Mouse (Mus musculus): Measurements from ENCODE around the gene Ythdf2. TPM values are rescaled to one million over a fixed set of nuclear protein-coding genes. Genes with fewer than 3 reads are reported as not detected.
A peak's percentile ranks its signal among the peaks of the same experiment; 100 is the strongest.

Ythdf2 gene
- 10 to 100 TPM; 26.8 to 27.5 TPM for total RNA-seq (2021)
- 9.7 and 17.7 TPM in 2 replicates for polyA plus RNA-seq (2012; rRNA removed)
- long read RNA-seq, full-length matches to known transcripts = 38 of 40 reads
- long read RNA-seq, partial matches to known transcripts = 2 of 40 reads
- long read RNA-seq, other reads (novel, unspliced or antisense) = 0 of 40 reads

- peaks cover 5% of the 10 kb centered on the region for H3K4me1 ChIP-seq (ENCODE audit: control insufficient read depth, insufficient read depth, low read length)
- H3K27ac ChIP-seq = peak within 1 kb of the TSS; percentile 93
- 1% methylated on average over 77 of the region's 78 CpGs for WGBS
- TF ChIP-seq CTCF (IDR thresholded peaks at IDR 0.05) (no peak), POLR2A (IDR thresholded peaks at IDR 0.05; ENCODE audit: insufficient read depth, low read depth, low read length) (peak; percentile 18), EP300 (IDR thresholded peaks at IDR 0.05; ENCODE audit: insufficient read depth, low read depth, low read length) (no peak)
- peak within 1 kb of the TSS; percentile 97 for H3K9ac ChIP-seq (ENCODE audit: low read depth, low read length)
- H3K4me3 ChIP-seq = peak within 1 kb of the TSS; percentile 93
- intact Hi-C loops (cut with DNase I) = loop anchor here (2.0 to 10.0 kb wide), 4 partner anchors 49 to 303 kb away; partner anchors contain the start of genes Gmeb1, Rcc1, Sesn2 and Taf12
- peak; percentile 98 to 99 for DNase-seq
- no peaks in the 10 kb centered on the region for H3K27me3 ChIP-seq (ENCODE audit: control insufficient read depth, insufficient read depth, low read length)
- peaks cover 6% of the 10 kb centered on the region; the same call in 1 of the 2 replicates for H3K79me2 ChIP-seq (replicated peaks; ENCODE audit: control insufficient read depth, insufficient read depth, low read length)
- peaks cover 26% of the 10 kb centered on the region for H3K36me3 ChIP-seq (ENCODE audit: control insufficient read depth, insufficient read depth, low read length)
Measured at GRCm38 (mm10) chr4:132211953-132212734, at the start of gene Ythdf2. Ythdf2 (minus strand) TSS chr4:132212303.

- under 1% methylated on average over 30 of the region's 64 CpGs for WGBS
- intact Hi-C loops (cut with DNase I) = loop anchor here (2.0 kb wide), 1 partner anchor 48 kb away; the partner anchor contains the start of gene Ythdf2
- no peak for TF ChIP-seq EP300 (IDR thresholded peaks at IDR 0.05; ENCODE audit: insufficient read depth, low read depth, low read length)
- no peak for TF ChIP-seq CTCF (IDR thresholded peaks at IDR 0.05)
- Histone ChIP-seq H3K36me3 (ENCODE audit: control insufficient read depth, insufficient read depth, low read length) (peaks cover 6% of the 10 kb centered on the region; the same call in 1 of the 2 replicates), H3K27me3 (ENCODE audit: control insufficient read depth, insufficient read depth, low read length) (no peaks in the 10 kb centered on the region), H3K79me2 (replicated peaks; ENCODE audit: control insufficient read depth, insufficient read depth, low read length) (no peaks in the 10 kb centered on the region), H3K9ac (ENCODE audit: low read depth, low read length) (peak overlapping the region; percentile 79), H3K4me1 (ENCODE audit: control insufficient read depth, insufficient read depth, low read length) (peaks cover 4% of the 10 kb centered on the region), H3K4me3 (peak overlapping the region; percentile 71), H3K27ac (peak overlapping the region; percentile 92)
- peak; percentile 76 to 80 for DNase-seq
Measured at GRCm38 (mm10) chr4:132260404-132261379, 48.6 kb upstream of the Ythdf2 start.

GRCm38 (mm10) chr4:132259248-132259647 lies 47.1 kb upstream of the Ythdf2 start:
- DNase-seq = no peak
- intact Hi-C loops (cut with DNase I) = no loop called here
- Histone ChIP-seq H3K4me1 (ENCODE audit: control insufficient read depth, insufficient read depth, low read length) (peaks cover 4% of the 10 kb centered on the region), H3K27me3 (ENCODE audit: control insufficient read depth, insufficient read depth, low read length) (no peaks in the 10 kb centered on the region), H3K27ac (peak overlapping the region; percentile 92), H3K4me3 (no peak overlapping the region; the same call in 1 of the 2 replicates), H3K9ac (ENCODE audit: low read depth, low read length) (peak overlapping the region; percentile 13), H3K36me3 (ENCODE audit: control insufficient read depth, insufficient read depth, low read length) (peaks cover 6% of the 10 kb centered on the region; the same call in 1 of the 2 replicates), H3K79me2 (replicated peaks; ENCODE audit: control insufficient read depth, insufficient read depth, low read length) (peaks cover 1% of the 10 kb centered on the region)
- no peak for TF ChIP-seq EP300 (IDR thresholded peaks at IDR 0.05; ENCODE audit: insufficient read depth, low read depth, low read length)
- peak; percentile 16; the same call in 1 of the 2 replicates for TF ChIP-seq POLR2A (IDR thresholded peaks at IDR 0.05; ENCODE audit: insufficient read depth, low read depth, low read length)
- WGBS = 44% methylated on average over 4 of the region's 4 CpGs

DNA sequence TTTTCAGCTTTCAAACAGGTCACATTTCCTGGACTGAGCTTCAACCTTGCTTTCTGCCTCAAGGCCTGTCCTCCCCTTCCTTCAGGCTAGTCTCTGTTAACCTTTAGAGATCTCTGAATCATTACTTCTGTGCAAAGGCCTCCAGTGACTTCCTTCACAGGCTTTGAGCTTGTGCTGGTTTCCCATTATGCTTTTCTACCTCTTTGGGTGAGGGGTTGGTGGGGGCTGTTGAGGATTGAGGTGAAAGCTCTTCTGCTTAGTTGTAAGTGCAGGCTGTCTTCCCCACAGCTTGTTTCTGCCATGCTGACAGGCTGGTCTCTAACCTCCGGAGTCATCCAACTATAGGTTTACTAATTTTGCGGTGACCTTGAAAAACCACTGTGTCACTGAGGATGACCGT lies 44.3 kb upstream of the Ythdf2 start:
- no peak overlapping the region for H3K27ac ChIP-seq
- WGBS = 88% methylated on average over 3 of the region's 3 CpGs
- H3K27me3 ChIP-seq (ENCODE audit: control insufficient read depth, insufficient read depth, low read length) = no peaks in the 10 kb centered on the region
- intact Hi-C loops (cut with DNase I) = no loop called here
- no peak overlapping the region for H3K4me3 ChIP-seq
- TF ChIP-seq EP300 (IDR thresholded peaks at IDR 0.05; ENCODE audit: insufficient read depth, low read depth, low read length) (no peak), POLR2A (IDR thresholded peaks at IDR 0.05; ENCODE audit: insufficient read depth, low read depth, low read length) (no peak), CTCF (IDR thresholded peaks at IDR 0.05) (no peak)
- peaks cover 2% of the 10 kb centered on the region for H3K79me2 ChIP-seq (replicated peaks; ENCODE audit: control insufficient read depth, insufficient read depth, low read length)
- H3K4me1 ChIP-seq (ENCODE audit: control insufficient read depth, insufficient read depth, low read length) = peaks cover 6% of the 10 kb centered on the region
- DNase-seq = no peak
- peaks cover 6% of the 10 kb centered on the region; the same call in 1 of the 2 replicates for H3K36me3 ChIP-seq (ENCODE audit: control insufficient read depth, insufficient read depth, low read length)
- H3K9ac ChIP-seq (ENCODE audit: low read depth, low read length) = no peak overlapping the region

DNA sequence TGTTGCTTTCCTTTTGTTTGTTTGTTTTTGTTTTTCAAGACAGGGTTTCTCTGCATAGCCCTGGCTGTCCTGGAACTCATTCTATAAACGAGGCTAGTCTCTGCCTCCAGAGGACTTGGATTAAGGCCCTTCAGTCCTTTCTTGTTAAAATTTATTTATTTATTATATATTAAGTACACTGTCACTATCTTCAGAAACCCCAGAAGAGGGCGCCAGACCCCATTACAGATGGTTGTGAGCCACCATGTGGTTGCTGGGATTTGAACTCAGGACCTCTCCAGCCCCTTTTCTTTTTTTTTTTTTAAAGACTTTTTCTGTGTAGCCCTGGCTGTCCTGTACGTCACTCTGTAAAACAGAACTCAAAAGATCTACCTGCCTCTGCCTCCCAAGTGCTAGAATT lies 42.9 kb upstream of the Ythdf2 start:
- WGBS = 83% methylated on average over 3 of the region's 3 CpGs
- intact Hi-C loops (cut with DNase I) = no loop called here
- peaks cover 2% of the 10 kb centered on the region for H3K79me2 ChIP-seq (replicated peaks; ENCODE audit: control insufficient read depth, insufficient read depth, low read length)
- H3K36me3 ChIP-seq (ENCODE audit: control insufficient read depth, insufficient read depth, low read length) = peaks cover 6% of the 10 kb centered on the region; the same call in 1 of the 2 replicates
- H3K4me1 ChIP-seq (ENCODE audit: control insufficient read depth, insufficient read depth, low read length) = peaks cover 6% of the 10 kb centered on the region
- TF ChIP-seq POLR2A (IDR thresholded peaks at IDR 0.05; ENCODE audit: insufficient read depth, low read depth, low read length) = no peak
- peak; percentile 49 for TF ChIP-seq CTCF (IDR thresholded peaks at IDR 0.05)
- H3K27me3 ChIP-seq (ENCODE audit: control insufficient read depth, insufficient read depth, low read length) = no peaks in the 10 kb centered on the region
- no peak overlapping the region for H3K4me3 ChIP-seq
- DNase-seq = no peak
- H3K27ac ChIP-seq = no peak overlapping the region
- no peak overlapping the region for H3K9ac ChIP-seq (ENCODE audit: low read depth, low read length)

All from heart, adult 2 months (tissue).